Mouse (Mus musculus): ENCODE data around the gene Ikzf5.
A peak's percentile ranks its signal among the peaks of the same experiment; 100 is the strongest.

GRCm38 (mm10) chr7:131432244-131432643, 21.9 kb upstream of the Ikzf5 start:
- no peak for TF ChIP-seq EP300 (IDR thresholded peaks at IDR 0.05; ENCODE audit: low read depth)
- TF ChIP-seq CTCF (IDR thresholded peaks at IDR 0.05; ENCODE audit: low read depth), result peak; percentile 59

Data from liver, embryonic 14.5 days (tissue).